Mouse (Mus musculus): Measurements from ENCODE around the gene Tiam1.

GRCm38 (mm10) chr16:90011521-90012181 is 131.9 kb downstream of the Tiam1 start:
- no peak for TF ChIP-seq CTCF (IDR thresholded peaks at IDR 0.05)
- no peak for TF ChIP-seq EP300 (IDR thresholded peaks at IDR 0.05)
